Mouse (Mus musculus): Measurements from ENCODE around the gene Ncln.

Ncln gene

DNA sequence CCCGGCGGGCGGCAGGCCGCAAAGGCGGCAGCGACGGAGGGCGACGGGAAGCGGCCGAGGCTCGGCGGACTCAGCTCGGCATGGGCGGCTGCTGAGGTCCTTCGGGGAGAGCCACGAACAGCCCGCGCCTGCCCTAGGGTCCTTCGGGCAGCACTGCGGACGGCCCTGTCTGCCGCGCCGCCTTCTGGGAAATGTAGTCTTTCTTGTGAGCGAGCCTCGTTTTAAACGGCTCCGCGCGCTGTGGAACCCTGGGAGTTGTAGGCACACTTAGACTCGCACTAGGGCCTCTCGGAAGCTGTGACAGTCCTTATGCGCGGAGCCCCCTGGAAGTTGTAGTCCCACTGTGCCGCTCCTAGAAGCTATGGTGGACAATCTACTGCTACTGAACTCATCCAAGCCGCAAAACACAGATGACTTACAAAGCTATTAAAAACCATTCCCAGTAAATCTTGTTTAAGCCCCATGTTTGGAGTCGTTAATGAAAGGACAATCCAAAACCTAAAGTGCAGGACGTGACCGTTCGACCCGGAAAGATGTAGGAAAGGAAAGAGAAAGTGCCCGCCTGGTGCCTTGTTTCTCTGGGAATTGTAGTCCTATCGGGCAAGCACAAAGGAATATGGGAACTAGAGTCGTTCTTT is at the start of gene Ncln:
Gene Ncln (minus strand): TSS at position 129 of the 638 bp plus-strand sequence.
- DNase-seq: peak; percentile 98 to 99

DNA sequence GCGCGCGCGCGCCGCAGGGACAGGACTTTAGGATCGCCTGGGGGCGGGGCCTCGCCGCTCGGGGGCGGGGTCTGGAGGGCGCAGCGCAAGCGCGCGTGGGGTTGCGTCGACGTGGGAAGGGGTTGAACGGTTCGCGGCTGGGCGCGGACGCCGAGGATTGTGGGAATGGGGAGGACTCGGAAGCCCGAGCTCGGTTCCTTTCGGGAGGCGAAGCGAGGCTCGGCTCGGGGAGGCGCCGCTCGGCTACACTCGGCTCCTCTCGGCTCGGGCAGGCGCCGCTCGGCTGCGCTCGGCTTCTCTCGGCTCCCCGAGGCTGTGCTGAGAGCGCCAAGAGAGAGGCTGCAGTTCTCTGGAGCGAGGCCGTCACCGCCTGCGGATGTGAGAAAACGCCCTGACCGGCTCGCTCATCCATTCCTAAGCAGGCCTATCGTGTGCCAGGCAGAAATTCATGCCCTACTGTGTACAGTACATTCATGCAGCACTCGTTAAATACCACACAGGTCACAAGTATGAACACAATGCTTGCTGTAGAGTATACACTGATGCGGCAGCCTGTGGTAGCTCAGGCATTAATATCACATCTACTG is 49.1 kb upstream of the Ncln start, which contains the start of gene Gna11:
Gene Gna11 (minus strand): TSS at position 30 of the 587 bp plus-strand sequence.
- DNase-seq: peak; percentile 99

DNA sequence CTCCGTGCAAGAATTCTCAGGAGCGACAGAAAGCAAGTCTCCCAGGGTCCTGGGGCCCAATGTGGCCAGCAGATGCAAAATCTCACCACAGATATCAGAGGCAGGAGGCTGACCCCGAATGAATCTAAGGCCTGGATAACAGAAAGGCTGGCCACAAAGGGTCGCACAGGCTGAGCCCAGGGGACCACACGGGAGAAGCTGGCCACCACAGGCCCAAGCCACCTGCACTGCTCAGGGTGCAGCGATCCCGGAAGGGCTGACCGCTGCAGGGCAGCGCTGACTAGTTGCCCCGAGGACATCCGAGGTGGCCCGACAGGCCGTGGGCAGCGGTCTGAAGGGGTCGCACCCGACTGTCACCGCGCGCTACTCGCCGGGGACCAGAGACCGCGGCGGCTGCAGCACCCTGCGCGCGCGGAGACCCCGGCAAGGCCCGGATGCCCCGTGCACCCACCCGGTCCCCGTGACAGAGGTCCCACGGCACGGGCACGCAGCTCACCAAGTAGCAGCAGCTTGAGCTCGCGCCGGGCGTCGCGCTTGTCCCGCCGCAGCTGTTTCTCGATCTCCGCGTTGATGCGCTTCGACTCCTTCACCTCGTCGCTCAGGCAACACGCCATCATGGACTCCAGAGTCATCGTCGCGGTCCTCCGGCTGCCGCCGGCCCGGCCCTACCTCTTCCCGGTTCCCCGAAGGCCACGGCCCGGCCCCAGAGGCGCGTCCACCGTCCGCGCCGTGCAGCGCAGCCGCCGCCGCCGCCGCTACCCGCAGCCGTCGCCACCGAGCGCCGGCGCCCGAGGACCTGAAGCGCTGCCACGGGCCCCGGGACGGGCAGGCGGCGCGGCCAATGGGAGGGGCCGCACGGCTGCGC is 48.3 kb upstream of the Ncln start:
- DNase-seq: peak in 1 of 2 experiments; percentile 57

DNA sequence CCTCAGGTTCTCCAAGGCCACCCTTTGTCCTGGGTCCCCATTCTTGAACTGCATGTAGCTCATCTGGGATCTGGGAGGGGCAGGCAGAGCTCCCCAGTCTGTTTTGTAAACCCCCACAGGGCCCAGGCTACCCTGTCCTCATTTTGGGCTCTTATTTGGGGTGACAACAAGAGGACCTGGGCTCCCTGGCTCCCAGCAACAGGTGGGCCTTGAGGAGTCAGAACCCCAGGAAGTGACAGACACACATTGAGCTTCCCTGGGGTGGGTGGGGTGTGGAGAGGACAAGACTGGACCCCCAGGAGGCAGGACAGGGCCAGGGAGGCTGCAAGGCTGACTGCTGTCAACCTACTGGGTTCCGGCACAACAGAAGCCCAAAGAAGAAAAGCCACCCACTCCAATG is 47.4 kb upstream of the Ncln start:
- DNase-seq: no peak

DNA sequence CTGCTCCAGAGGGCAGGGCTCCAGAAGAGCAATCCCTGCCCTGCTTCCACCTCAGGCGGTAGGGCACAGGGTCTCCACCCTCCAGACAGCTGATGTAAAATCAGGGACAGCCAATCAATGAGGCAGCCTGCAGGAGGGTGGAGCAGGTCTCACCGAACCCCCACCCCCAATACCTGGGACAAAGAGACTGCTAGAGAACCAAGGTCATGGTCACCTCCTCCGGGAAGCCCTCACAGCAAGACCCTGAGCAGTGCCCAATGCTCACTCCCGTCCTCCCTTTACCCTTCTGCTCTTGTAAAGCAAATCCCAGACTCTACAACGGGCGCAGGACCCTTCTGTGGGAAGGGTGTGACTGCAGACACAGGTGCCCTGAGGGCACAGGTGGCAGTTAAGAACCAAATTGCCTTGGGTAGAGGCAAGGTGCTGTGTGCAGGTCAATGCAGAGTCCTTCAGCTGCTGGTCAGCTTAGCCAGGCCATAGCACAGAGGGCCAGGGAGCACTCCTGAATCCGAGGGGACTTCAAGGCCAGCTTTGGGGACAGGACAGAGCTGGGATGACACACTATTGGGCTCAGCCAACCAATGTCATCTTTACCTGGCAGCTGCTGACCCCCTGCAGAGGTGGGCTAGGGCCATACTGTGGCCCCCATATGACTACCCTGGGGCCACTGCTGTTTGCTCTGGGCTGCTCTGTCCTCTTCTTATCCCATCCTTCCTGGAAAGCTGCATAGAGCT is 46.7 kb upstream of the Ncln start:
- no peak for DNase-seq

DNA sequence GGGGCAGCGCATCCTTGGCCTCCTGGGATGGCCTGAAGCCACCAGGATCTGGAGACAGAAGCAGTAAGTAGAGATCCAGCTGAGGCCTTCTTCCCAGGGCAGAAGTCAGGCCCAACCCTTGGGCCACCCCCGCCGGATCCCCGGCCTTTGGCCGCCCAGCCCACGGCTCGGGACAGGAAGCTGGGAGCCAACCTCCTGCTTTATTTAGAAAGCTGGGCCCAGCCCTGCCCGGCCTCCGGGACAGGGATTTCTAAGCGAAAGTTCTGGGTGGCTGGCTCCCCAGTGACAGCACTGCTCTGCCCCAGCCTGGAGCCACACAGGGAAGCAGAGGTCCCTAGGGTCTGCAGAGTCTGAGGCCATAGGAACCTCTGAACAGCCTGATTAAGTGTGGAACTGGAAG is 45.6 kb upstream of the Ncln start:
- DNase-seq: peak; percentile 63 to 75

DNA sequence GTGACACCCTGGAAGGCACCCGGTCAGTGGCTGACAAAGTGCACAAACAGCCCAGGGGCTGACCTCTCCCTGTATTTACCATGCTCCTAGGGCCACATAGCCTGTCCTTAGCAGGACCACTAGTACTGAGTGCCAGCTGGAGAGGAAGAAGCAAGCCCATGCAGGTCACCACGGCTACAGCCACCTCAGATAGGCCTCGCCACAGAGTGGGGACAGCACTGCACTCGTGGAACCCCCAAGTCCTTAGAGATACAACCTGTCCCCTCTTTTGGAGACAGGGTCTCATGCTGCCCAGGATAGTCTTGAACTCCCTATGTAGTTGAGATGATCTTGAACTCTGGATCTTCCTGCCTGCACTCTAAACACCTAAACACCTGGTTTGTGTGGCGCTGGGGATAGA is 45.2 kb upstream of the Ncln start:
- no peak for DNase-seq

DNA sequence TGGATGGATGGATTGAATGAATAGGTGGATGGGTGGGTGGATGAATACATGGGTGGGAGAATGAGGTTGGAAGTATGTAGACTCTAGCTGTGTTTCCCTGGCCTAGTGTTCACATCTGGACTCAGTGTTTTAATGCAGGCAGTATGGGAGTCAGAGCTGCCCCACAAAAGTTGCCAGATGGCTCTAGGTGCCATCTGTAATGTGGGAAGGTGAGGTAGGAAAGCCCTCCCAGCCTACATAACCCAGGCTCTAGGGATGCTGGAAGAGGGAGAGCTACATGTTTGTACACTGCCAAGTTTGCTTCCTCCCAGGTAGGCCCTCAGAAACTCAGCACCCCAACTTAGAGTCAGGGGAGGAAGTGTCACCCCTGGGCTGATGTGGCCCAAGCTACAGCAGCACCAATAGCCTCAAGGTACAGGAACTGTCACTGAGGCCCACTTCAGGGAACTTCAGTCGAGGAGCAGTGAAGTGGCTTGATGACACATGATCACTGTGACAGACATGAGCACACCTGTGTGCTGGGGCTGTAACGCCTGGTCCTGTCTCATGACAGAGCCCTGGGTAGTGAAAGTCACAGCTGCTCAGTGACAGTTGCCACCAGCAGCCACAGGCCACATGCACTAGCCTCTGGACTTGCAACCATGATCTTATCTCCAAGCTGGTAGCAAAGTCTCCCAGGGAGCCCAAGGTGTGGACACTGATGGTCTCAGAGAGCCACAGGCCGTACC is 42.3 kb upstream of the Ncln start:
- no peak for DNase-seq

DNA sequence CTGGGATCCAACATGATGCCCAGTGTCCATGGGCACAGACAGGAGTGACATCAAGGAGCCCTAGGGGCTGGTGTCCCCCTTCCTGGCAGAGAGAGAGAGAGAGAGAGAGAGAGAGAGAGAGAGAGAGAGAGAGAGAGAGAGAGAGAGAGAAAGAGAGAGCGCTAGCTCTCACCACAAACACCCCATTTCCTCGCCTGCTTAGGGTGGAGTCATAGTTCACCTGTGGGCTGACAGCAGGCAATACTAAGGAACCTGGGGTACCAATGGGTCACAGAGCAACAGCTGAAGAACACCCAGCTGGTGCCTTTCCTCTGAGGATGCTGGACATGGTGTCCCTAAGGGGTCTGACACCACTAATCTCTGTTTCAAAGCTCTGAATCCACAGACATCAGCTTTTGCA is 41.2 kb upstream of the Ncln start:
- no peak for DNase-seq

DNA sequence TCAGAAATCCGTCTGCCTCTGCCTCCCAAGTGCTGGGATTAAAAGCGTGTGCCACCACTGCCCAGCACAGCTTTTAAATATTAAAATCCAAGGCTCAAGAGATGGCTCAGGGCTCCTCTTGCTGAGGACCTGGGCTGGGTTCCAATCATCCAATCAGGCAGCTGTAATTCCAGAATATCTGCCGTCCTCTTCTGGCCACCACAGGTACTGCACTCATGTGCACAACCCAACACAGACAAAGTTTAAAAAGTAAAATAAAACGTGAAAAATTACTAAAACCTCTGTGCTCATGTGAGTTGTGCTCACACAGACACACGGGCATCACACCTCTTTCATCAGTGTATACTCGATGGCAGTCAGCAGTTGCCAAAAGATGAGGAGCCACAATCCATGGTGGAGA is 40.5 kb upstream of the Ncln start:
- no peak for DNase-seq

DNA sequence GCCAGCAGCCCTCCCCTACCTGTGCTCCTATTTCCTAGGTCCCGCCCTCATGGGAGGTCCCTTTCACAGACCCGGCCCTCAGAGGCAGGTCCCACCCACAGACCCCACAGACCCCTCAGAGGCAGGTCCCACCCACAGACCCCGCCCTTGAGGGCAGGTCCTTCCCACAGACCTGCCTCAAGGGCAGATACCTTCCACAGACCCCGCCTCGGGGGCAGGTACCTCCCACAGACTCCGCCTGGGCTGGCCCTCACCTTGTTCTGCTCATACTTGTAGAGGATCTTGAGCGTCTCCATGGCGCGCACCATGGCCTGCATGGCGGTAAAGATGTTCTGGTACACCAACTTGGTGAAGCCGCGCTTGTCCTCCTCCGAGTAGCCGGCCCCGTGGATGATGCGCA is 38.6 kb upstream of the Ncln start:
- no peak for DNase-seq

DNA sequence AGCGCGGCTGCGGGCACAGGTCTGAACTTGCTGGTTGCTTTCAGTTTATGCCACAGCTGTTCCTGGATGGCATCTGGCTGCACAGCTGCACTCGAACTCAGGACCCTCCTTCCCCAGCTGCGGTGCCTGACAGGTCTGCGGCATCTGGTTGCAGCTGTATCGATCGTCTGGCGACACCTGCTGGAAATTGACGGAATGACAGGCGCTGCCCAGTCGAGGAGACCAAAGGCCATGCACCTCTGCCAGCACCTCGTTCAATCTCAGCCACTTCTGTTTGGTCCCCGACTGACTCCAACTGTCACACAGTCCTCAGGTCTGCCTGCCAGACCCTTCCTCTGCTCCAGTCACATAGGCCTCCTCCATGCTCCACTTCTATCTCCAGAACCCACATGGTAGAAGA is 30.6 kb upstream of the Ncln start:
- peak; percentile 64 to 87 for DNase-seq

DNA sequence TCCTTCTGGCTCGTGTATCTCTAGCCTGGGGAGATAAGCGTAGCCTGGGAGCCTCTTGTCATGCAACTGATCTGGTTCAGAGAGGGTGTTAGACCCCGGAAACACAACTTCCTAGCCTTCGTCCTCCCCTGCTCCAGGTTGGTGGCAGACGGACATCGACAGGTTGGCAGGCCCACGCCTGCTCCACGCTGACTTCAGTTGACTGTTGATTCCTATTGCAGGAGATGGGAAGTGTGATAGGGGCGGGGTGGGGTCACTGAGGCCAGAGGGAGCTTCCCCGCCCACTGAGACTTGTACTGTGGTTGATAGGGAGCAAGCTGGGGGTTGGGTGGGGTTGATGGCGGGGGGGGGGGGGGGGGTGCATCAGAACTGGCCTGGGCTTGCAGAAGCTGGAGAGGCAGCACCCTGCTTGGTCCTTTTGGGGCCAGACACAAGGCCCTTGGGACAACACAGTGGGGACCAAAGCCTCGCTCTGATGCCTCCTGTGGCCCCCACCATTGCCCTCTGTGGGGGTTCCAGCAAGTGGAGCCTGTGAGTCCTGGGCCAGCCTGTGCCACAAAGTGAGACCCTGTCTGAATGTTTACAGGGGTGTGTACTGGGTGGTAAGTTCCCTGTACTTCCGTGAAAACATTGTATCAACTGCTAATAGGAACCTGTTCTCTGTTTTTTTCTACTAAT is 29.0 kb upstream of the Ncln start:
- no peak for DNase-seq

DNA sequence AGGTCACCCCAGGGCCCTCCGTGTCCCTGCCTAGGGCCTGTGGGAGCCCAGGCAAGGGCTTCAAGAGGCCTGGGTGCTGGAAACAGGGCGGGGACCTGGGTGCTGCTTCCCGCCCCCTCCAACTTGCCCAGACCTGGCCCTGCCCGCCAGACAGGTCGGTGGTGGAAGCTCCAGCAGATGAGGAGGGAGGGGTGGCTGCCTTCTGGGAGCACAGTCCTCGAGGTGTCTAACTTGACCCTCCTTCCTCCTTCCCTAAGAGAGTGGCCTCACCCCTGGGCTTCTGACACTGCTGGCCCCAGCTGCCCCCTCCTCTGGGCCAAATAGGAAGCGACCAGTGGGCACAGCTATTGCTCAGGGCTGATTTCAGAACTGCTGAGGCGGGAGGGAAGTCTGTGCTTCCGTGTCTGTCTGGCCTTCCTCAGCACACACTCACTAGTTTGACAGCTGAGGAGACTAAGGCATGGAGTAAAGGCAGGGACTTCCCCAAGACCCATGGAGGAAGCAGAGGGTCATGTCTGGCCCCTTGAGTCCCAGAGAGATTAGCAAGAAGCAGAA is 27.9 kb upstream of the Ncln start, which contains the start of gene Gna15:
Gene Gna15 (minus strand): TSS at position 175 of the 555 bp plus-strand sequence.
- DNase-seq: no peak

DNA sequence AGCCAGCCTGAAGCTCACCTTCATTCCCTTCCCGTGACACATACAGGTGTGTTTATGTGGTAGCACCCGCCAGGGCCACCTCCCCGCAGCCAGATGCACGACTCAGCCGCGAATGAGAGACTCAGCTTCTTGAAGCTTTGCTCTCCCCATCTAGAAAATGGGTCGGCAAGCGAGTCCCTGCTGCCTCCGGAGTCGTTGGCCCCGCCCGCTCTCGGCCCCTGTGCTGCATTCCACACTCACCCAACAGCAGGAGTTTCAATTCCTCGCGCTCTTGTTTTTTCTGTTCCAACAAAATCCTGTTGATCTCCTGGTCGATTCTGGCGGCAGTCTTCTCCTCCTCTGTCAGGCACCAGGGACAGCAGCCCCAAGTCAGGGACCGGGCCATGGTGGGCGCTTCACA is 27.4 kb upstream of the Ncln start:
- DNase-seq: no peak

DNA sequence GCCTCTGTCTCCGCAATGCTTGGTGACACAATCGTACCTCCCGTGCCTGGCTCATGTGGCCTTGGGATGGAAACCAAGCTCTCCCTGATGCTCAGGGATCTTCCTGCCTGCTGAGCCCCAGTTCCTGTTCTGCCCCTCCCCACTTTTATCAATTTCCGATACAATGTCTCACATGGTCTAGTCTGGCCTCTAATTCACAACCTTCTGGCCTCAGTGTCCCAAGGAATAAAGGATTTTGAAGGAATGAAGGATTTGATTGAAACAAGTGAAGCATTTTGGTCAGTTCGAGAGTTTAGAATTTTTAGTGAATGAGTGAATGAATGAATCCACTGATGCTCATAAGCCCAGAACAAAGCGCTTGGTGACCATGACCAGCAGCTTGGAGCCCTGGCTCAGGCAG is 26.9 kb upstream of the Ncln start:
- DNase-seq: no peak

DNA sequence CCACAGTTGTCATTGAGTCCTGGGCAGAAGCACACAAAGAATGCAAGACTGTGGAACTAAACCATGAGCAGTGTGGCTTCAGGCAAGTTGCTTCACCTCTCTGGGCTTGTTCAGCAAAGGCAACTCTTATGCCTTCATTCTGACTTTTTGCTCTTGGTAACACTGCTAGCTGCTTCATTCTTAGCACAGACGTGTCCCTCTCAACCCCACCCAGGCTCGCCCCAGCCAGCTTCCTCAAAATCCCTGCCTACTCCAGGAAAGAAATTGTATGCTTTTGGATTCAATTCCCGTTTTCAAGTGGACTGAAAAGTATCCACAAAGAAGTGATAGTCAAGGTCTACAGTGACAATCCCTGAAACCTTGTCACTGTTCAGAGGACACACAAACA is 23.8 kb upstream of the Ncln start:
- no peak for DNase-seq

DNA sequence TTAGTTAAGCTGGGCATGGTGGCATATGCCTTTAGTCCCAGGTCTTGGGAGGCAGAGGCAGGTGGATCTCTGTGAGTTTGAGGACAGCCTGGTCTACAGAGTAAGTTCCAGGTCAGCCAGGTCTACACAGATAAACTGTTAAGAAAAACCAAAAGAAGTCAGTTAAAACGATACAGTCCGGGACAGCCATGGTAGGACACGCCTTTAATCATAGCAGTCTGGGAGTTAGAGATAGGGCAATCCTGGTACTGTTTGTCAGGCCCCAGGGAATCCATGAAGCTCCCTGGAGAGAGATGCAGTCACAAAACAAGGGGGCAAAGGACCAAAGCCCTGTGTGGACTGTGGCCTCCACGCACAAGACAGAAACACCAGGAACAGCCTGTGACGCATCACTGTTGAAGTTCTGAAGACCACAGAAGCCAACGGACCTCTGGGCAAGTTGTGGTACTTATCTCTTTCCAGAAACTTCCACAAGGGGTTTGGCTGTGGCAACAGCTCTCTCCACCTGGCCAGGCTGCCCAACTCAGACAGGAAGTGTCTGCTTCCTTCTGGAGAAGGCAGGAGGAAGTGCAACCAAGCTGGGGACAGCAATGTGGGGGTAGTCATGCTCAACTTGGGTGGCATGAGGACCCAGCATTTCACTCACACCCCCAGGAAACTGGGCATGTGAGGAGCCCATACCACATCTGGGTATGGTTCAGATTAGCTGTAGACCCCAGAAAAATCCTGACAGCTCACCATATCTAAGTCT is 23.2 kb upstream of the Ncln start:
- no peak for DNase-seq

DNA sequence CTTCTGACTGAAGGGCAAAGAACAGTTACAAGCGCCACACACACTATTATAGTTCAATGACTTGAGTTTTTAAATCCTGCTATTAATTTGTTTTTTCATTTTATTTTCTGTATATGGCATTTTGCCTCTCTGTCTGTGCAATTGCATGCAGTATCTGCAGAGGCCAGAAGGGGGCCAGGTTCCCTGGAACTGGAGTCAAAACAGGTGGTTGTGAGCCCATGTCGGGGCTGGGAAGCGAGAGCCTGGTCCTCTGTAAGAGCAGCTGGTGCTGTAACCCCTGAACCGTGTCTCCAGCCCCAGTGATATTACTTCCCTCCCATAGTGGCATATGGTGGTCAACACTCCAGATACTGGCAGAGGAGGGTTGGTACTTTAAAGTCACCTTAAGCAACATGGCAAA is 22.4 kb upstream of the Ncln start:
- DNase-seq: peak in 1 of 2 experiments; percentile 79

DNA sequence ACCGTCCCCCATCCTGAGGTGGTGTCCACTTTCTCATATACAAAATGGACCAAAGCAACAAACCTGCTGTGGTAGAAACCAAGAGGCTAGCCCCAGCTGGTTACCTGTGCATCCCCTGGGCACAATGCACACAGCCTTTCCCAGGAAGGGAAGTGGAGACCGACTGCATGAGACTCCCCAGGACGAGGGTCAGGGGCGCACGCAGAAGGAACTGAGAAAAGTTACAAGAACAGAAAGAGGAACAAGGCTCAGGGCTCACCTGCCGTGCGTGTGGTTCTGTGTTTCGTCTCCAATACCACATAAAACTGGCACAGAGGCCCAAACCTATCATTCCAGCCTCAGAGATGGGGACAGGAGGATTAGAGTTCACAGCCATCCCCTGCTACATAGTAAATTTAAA is 21.0 kb upstream of the Ncln start:
- DNase-seq: no peak

DNA sequence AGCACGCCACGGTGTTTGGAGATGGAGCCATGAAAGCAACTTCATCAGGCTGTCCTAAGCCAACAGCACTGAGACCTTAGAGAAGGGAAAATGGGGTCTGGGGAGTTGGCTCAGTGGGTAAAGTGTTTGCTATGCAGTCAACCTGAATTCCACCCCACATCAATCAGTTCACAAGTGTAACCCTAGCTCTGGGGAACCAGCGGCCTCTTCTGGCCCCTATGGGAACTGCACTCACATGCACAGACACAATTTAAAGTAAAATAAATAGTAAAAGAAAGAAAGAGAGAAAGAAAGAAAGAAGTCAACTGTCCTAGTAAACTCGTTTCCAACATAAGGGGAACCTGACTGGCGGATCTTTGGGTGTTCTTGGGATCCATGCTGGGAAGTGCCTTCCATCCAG is 17.6 kb upstream of the Ncln start:
- no peak for DNase-seq
